Mouse (Mus musculus) liver, postnatal 0 days (tissue): ENCODE results near the gene Adam22.

Experiments used
- CTCF ChIP-seq: sonication (generic); IDR thresholded peaks from 2 replicates; pipeline ENCODE4 v1.5.1; 2016; ENCODE audit warnings: antibody characterized with exemption, low read depth
- EP300 ChIP-seq: IDR thresholded peaks from 2 replicates; pipeline ENCODE4 v1.6.1; 2016; ENCODE audit warnings: antibody characterized with exemption, low read depth, mild to moderate bottlenecking

- TF ChIP-seq CTCF, result no peak
- no peak for TF ChIP-seq EP300
These were observed 273.0 kb downstream of the Adam22 start for GRCm38 (mm10) chr5:8094921-8095320.
